Mouse (Mus musculus) spleen, adult 2 months (tissue): ENCODE results near the gene Ina. TPM values are rescaled to one million over a fixed set of nuclear protein-coding genes. Genes with fewer than 3 reads are reported as not detected.

Experiments used
- DNase-seq, 2 experiments: peaks; one replicate each; pipeline versions ENCODE4 v3.0.0 to v3.0.0-alpha.2; 2012 to 2021; ENCODE audit warnings: low spot score in 2 of 2, low read depth in 1 of 2
- H3K27ac ChIP-seq: fragments of 200-500 bp; 2 replicates; pipeline ENCODE4 v1.5.1; 2012; ENCODE audit warnings: low read length, inconsistent platforms; ENCODE audit not compliant: insufficient read depth
- H3K27me3 ChIP-seq: fragments of 200-500 bp; 2 replicates; pipeline ENCODE4 v1.6.1; 2012; ENCODE audit warnings: mild to moderate bottlenecking, moderate library complexity, low read length, inconsistent platforms; ENCODE audit not compliant: control insufficient read depth, insufficient read depth
- H3K36me3 ChIP-seq: fragments of 200-500 bp; 2 replicates; pipeline ENCODE4 v1.6.1; 2012; ENCODE audit warnings: mild to moderate bottlenecking, low read length, inconsistent platforms; ENCODE audit not compliant: control insufficient read depth, insufficient read depth
- H3K4me1 ChIP-seq: fragments of 200-500 bp; 2 replicates; pipeline ENCODE4 v1.6.1; 2011; ENCODE audit warnings: inconsistent platforms; ENCODE audit not compliant: control insufficient read depth, insufficient read depth, insufficient read length
- H3K4me3 ChIP-seq: fragments of 200-500 bp; 2 replicates; pipeline ENCODE4 v1.5.1; 2011; ENCODE audit warnings: mild to moderate bottlenecking, inconsistent platforms; ENCODE audit not compliant: insufficient read depth, insufficient read length; ENCODE audit errors: extremely low read depth
- CTCF ChIP-seq: fragments of 200-500 bp; IDR thresholded peaks from 2 replicates; pipeline ENCODE4 v1.5.1; 2011; ENCODE audit warnings: mild to moderate bottlenecking, inconsistent platforms; ENCODE audit not compliant: insufficient read depth, insufficient read length, insufficient replicate concordance; ENCODE audit errors: extremely low read depth
- POLR2A ChIP-seq: fragments of 200-500 bp; IDR thresholded peaks from 2 replicates; pipeline ENCODE4 v1.6.1; 2011; ENCODE audit warnings: low read depth, low read length, inconsistent platforms
- WGBS: fragments of 180-500 bp; shearing (Covaris S2); methylation state at CpG from one replicate; pipeline ENCODE4 v1.1.7; 2018; 5-methylcytosine and 5-hydroxymethylcytosine counted together
- polyA plus RNA-seq: library from polyadenylated mRNA; depleted of rRNA; stranded (reverse); fragments of >200 nt; gene quantifications from 2 replicates; pipeline ENCODE4 v1.2.3, GENCODE M21; 2012

Ina gene
- polyA plus RNA-seq, 1 experiment = 0.02 TPM

DNA sequence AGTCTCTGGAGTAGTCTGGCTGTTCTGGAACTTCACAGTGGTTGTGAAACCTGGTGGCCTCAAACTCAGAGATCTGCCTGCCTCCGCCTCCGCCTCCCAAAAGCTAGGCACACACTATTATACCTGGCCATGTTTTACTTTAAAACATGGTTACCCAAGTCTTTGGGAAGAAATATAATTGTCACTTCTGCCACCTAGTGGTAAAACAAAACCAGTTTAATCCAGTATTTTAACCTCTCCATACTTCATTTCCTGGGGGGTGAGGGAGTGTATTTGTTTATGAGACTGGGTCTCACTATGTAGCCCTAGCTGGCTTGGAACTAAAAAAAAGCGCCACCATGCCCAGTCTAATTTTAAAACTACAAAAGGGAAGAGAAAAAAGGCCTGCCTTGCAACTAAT, 29.1 kb downstream of the Ina start:
- DNase-seq = no peak
- peaks cover 11% of the 10 kb centered on the region for H3K36me3 ChIP-seq
- WGBS = 78% methylated on average over 3 of the region's 3 CpGs
- H3K27ac ChIP-seq = no peak overlapping the region
- H3K4me3 ChIP-seq = no peak overlapping the region
- TF ChIP-seq CTCF = no peak
- no peak for TF ChIP-seq POLR2A
- no peaks in the 10 kb centered on the region for H3K27me3 ChIP-seq
- H3K4me1 ChIP-seq = no peaks in the 10 kb centered on the region

DNA sequence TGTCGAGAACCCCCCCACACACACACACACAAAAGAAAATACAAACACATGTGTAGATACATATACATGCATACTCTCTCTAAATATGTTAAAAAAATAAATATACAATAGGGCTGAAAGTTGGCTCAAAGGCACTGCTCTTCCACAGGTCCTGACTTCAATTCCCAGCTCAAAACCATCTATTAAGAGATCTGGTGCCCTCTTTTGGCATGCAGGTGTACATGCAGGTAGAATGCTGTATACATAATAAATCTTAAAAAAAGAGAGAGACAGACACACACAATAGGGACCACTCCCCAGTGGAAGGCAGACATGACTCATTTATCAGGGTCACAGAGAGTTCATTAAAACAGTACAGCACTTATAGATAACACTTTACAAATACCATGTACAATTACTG, 31.8 kb downstream of the Ina start:
- 93% methylated on average over 1 of the region's 1 CpGs for WGBS
- TF ChIP-seq CTCF = no peak
- TF ChIP-seq POLR2A = no peak
- Histone ChIP-seq H3K27ac (no peak overlapping the region), H3K27me3 (no peaks in the 10 kb centered on the region), H3K36me3 (peaks cover 7% of the 10 kb centered on the region), H3K4me3 (no peak overlapping the region), H3K4me1 (peaks cover 3% of the 10 kb centered on the region; the same call in 1 of the 2 replicates)
- no peak for DNase-seq

- TF ChIP-seq POLR2A = no peak
- TF ChIP-seq CTCF = no peak
- WGBS = 92% methylated on average over 13 of the region's 13 CpGs
- H3K4me3 ChIP-seq = no peak overlapping the region
- no peak overlapping the region for H3K27ac ChIP-seq
- H3K4me1 ChIP-seq = peaks cover 3% of the 10 kb centered on the region; the same call in 1 of the 2 replicates
- no peaks in the 10 kb centered on the region for H3K27me3 ChIP-seq
- DNase-seq = no peak
- peaks cover 7% of the 10 kb centered on the region for H3K36me3 ChIP-seq
These were observed 32.8 kb downstream of the Ina start for GRCm38 (mm10) chr19:47047236-47047833.

DNA sequence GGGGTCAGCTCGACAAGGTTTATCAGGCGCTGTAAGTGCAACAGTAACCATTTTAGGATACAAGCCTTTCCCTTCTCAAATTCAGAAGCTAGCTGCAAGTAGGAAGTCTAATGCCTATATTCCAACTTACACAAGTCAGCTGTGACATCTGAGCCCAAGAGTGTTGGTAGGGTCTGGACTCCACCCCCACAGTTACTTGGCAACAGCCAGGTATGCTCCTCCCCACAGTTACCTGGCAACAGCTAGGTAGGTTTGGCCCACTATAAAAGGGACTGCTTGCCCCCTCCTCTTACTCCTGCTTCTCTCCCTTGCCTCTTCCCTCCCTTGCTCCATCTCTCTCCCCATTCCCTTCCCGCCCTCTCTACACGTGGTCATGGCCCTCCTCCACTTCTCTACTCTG, 34.6 kb downstream of the Ina start:
- no peak for DNase-seq
- H3K4me3 ChIP-seq = no peak overlapping the region
- WGBS = 80% methylated on average over 4 of the region's 4 CpGs
- H3K27me3 ChIP-seq = no peaks in the 10 kb centered on the region
- no peak overlapping the region for H3K27ac ChIP-seq
- peaks cover 7% of the 10 kb centered on the region for H3K36me3 ChIP-seq
- TF ChIP-seq CTCF (no peak), POLR2A (no peak)
- peaks cover 3% of the 10 kb centered on the region; the same call in 1 of the 2 replicates for H3K4me1 ChIP-seq

- Histone ChIP-seq H3K36me3 (peaks cover 7% of the 10 kb centered on the region), H3K27me3 (no peaks in the 10 kb centered on the region), H3K4me1 (peaks cover 3% of the 10 kb centered on the region; the same call in 1 of the 2 replicates), H3K4me3 (peak overlapping the region; percentile 87; the same call in 1 of the 2 replicates), H3K27ac (no peak overlapping the region)
- WGBS = 12% methylated on average over 7 of the region's 7 CpGs
- TF ChIP-seq POLR2A (no peak), CTCF (no peak)
- no peak for DNase-seq
These were observed 35.3 kb downstream of the Ina start for GRCm38 (mm10) chr19:47049840-47050239.

- H3K27me3 ChIP-seq = no peaks in the 10 kb centered on the region
- peaks cover 7% of the 10 kb centered on the region for H3K36me3 ChIP-seq
- WGBS = under 1% methylated on average over 75 of the region's 75 CpGs
- DNase-seq = peak; percentile 68 to 88
- peak within 1 kb of the TSS; percentile 87 for H3K4me3 ChIP-seq
- peak within 1 kb of the TSS; percentile 85 for H3K27ac ChIP-seq
- peaks cover 3% of the 10 kb centered on the region; the same call in 1 of the 2 replicates for H3K4me1 ChIP-seq
- TF ChIP-seq POLR2A (no peak), CTCF (no peak)
These were observed 36.0 kb downstream of the Ina start, which contains the start of gene Pcgf6 for GRCm38 (mm10) chr19:47050271-47051032. TSS of gene Pcgf6 (minus strand) at chr19:47050906.
